Comparison of ENCODE assay signal across 16 mouse cellular contexts in the genomic region with DNA sequence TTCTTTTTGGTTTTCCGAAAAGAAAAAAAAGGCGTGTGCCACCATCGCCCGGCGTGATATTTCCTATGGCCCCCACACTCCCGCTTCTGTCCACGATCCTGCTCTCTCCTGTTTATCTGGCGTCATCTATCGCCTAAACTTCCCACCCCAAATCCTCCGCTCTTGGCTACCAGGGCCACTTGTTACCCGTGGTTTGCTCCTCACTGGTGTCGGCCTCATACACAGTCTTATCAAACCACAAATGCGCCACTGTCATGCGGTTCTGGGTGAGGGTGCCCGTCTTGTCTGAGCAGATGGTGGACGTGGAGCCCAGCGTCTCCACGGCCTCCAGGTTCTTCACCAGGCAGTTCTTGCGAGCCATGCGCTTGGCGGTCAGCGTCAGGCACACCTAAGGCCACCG. TPM values are rescaled to one million over a fixed set of nuclear protein-coding genes. Genes with fewer than 3 reads are reported as not detected.
DNase-seq lines count a peak whose midpoint lies in the region; ATAC-seq and TF ChIP-seq lines count a peak whose summit lies in the region.
"Not testable (repeated sequence)": the region's sequence is repeated elsewhere in the genome, so short reads cannot be mapped to it uniquely, and the experiment has no call there.
"Had no signal": no experiment of that assay in that cellular context is flagged by ENCODE, and none has a peak within 500 bp of the region (broad histone marks: within the 10 kb centered on the region; RNA-seq: fewer than 3 reads in every experiment).

No protein-coding gene starts in this region.

- TF ChIP-seq EP300 in heart, postnatal 0 days (IDR thresholded peaks at IDR 0.05; ENCODE audit: low read depth): not testable (repeated sequence)

- not testable (repeated sequence) for H3K4me3 ChIP-seq in embryonic facial prominence, embryonic 12.5 days; heart, postnatal 0 days (ENCODE audit: low read depth, low read length); intestine, embryonic 14.5 days (ENCODE audit: low read depth, low read length); liver, embryonic 11.5 days (ENCODE audit: low read depth, low read length); neural tube, embryonic 13.5 days
- H3K4me3 ChIP-seq in lung, embryonic 16.5 days (ENCODE audit: low read length): 0 out of 2 replicates have a peak overlapping the region, but pooled peaks have one; percentile 4

- H3K4me2 ChIP-seq in embryonic facial prominence, embryonic 12.5 days (replicated peaks): peak overlapping the region; percentile 18
- peak overlapping the region; percentile 37; the same call in 1 of the 2 replicates for H3K4me2 ChIP-seq in heart, postnatal 0 days (ENCODE audit: low read depth, low read length)
- H3K4me2 ChIP-seq in intestine, embryonic 14.5 days (ENCODE audit: low read length): peak overlapping the region; percentile 15; the same call in 1 of the 2 replicates
- peak overlapping the region; percentile 21 for H3K4me2 ChIP-seq in liver, embryonic 11.5 days
- peak overlapping the region; percentile 25 for H3K4me2 ChIP-seq in lung, embryonic 16.5 days (ENCODE audit: low read depth, low read length)
- H3K4me2 ChIP-seq in neural tube, embryonic 13.5 days: peak overlapping the region; percentile 15; the same call in 1 of the 2 replicates

- WGBS in embryonic facial prominence, embryonic 12.5 days: 41% methylated on average over 23 of the region's 23 CpGs
- 48% methylated on average over 23 of the region's 23 CpGs for WGBS in heart, postnatal 0 days
- WGBS in intestine, embryonic 14.5 days: 37% methylated on average over 23 of the region's 23 CpGs
- 27% methylated on average over 23 of the region's 23 CpGs for WGBS in liver, embryonic 11.5 days
- 25% methylated on average over 23 of the region's 23 CpGs for WGBS in lung, embryonic 16.5 days
- WGBS in neural tube, embryonic 13.5 days: 43% methylated on average over 23 of the region's 23 CpGs

- not testable (repeated sequence) for H3K36me3 ChIP-seq in embryonic facial prominence, embryonic 12.5 days; heart, postnatal 0 days (replicated peaks; ENCODE audit: control insufficient read depth, insufficient read depth, low read length); intestine, embryonic 14.5 days (ENCODE audit: control insufficient read depth, insufficient read depth, low read length); liver, embryonic 11.5 days (ENCODE audit: control insufficient read depth, insufficient read depth, low read length); lung, embryonic 16.5 days (ENCODE audit: control insufficient read depth, insufficient read depth, low read length); neural tube, embryonic 13.5 days

- H3K27me3 ChIP-seq in embryonic facial prominence, embryonic 12.5 days: peaks cover 20% of the 10 kb centered on the region
- not testable (repeated sequence) for H3K27me3 ChIP-seq in heart, postnatal 0 days (ENCODE audit: control insufficient read depth, insufficient read depth, low read length)
- peaks cover 26% of the 10 kb centered on the region for H3K27me3 ChIP-seq in intestine, embryonic 14.5 days (replicated peaks; ENCODE audit: control insufficient read depth, insufficient read depth, low read length)
- peaks cover 18% of the 10 kb centered on the region for H3K27me3 ChIP-seq in liver, embryonic 11.5 days (replicated peaks; ENCODE audit: control insufficient read depth, insufficient read depth, low read length)
- H3K27me3 ChIP-seq in lung, embryonic 16.5 days (ENCODE audit: control insufficient read depth, insufficient read depth, low read depth, low read length): peaks cover 11% of the 10 kb centered on the region
- peaks cover 16% of the 10 kb centered on the region for H3K27me3 ChIP-seq in neural tube, embryonic 13.5 days

- H3K9ac ChIP-seq in embryonic facial prominence, embryonic 12.5 days; heart, postnatal 0 days (replicated peaks; ENCODE audit: low read depth, low read length); intestine, embryonic 14.5 days (ENCODE audit: low read length); liver, embryonic 11.5 days (ENCODE audit: low read depth, low read length); lung, embryonic 16.5 days (ENCODE audit: low read length); neural tube, embryonic 13.5 days: not testable (repeated sequence)

- H3K4me1 ChIP-seq in embryonic facial prominence, embryonic 12.5 days; intestine, embryonic 14.5 days (replicated peaks; ENCODE audit: control insufficient read depth, insufficient read depth, low read length); liver, embryonic 11.5 days (replicated peaks; ENCODE audit: control insufficient read depth, insufficient read depth, low read length); lung, embryonic 16.5 days (replicated peaks; ENCODE audit: control insufficient read depth, insufficient read depth, low read length): not testable (repeated sequence)
- peaks cover 15% of the 10 kb centered on the region for H3K4me1 ChIP-seq in heart, postnatal 0 days (ENCODE audit: control insufficient read depth, insufficient read depth)
- H3K4me1 ChIP-seq in neural tube, embryonic 13.5 days (replicated peaks): peaks cover 18% of the 10 kb centered on the region

- H3K9me3 ChIP-seq in embryonic facial prominence, embryonic 12.5 days; heart, postnatal 0 days (replicated peaks; ENCODE audit: control insufficient read depth, low read length); intestine, embryonic 14.5 days (ENCODE audit: control insufficient read depth, low read length); liver, embryonic 11.5 days (ENCODE audit: control insufficient read depth, low read length); lung, embryonic 16.5 days (ENCODE audit: control insufficient read depth, low read length); neural tube, embryonic 13.5 days: not testable (repeated sequence)

- not testable (repeated sequence) for H3K27ac ChIP-seq in embryonic facial prominence, embryonic 12.5 days; heart, postnatal 0 days (ENCODE audit: low read depth); intestine, embryonic 14.5 days (ENCODE audit: low read depth); liver, embryonic 11.5 days (ENCODE audit: low read depth, low read length); lung, embryonic 16.5 days (ENCODE audit: low read length); neural tube, embryonic 13.5 days (replicated peaks)

- not testable (repeated sequence) for TF ChIP-seq CTCF in heart, postnatal 0 days (IDR thresholded peaks at IDR 0.05; ENCODE audit: low read depth)

- ATAC-seq in embryonic facial prominence, embryonic 12.5 days (ENCODE audit: insufficient number of reproducible peaks, insufficient read depth, low FRiP score, low TSS enrichment); heart, postnatal 0 days (ENCODE audit: insufficient read depth, low read depth); intestine, embryonic 14.5 days (replicated peaks; ENCODE audit: low FRiP score, low TSS enrichment, low read depth); liver, embryonic 11.5 days (replicated peaks; ENCODE audit: low FRiP score); lung, embryonic 16.5 days (ENCODE audit: low read depth); neural tube, embryonic 13.5 days (ENCODE audit: low read depth): not testable (repeated sequence)
- ATAC-seq in granulocyte monocyte progenitor cell, adult 5-6 weeks (replicated peaks; ENCODE audit: poor library complexity, severe bottlenecking): 0 out of 2 replicates have a peak, but pooled peaks have one; percentile 9

- DNase-seq in heart, postnatal 0 days (ENCODE audit: low spot score); intestine, embryonic 14.5 days (ENCODE audit: low spot score); liver, embryonic 11.5 days (ENCODE audit: low spot score): not testable (repeated sequence)

RNA-seq across cellular contexts. Expression of gene Atp1a4, which starts 13.6 kb away (rescaled TPM):
- not detected in 2 replicates for polyA plus RNA-seq in embryonic facial prominence, embryonic 12.5 days (2016; fragmentation: Nextera tagmentation; extraction: Ambion mirVana)
- total RNA-seq in granulocyte monocyte progenitor cell, adult 5-6 weeks (2014; fragmentation: Nextera tagmentation): not detected in 2 replicates
- not detected in 2 replicates for total RNA-seq in granulocyte monocyte progenitor cell, adult 5-6 weeks (2017)
- not detected in 2 replicates for total RNA-seq in heart, postnatal 0 days (2014; rRNA removed; ENCODE audit: low replicate concordance)
- polyA plus RNA-seq in heart, postnatal 0 days (2015; fragmentation: Nextera tagmentation; extraction: Ambion mirVana): 0.07 TPM in 2 replicates
- not detected in 2 replicates for polyA plus RNA-seq in intestine, embryonic 14.5 days (2014; fragmentation: Nextera tagmentation; extraction: Ambion mirVana)
- not detected in 2 replicates for polyA plus RNA-seq in liver, embryonic 11.5 days (2014; fragmentation: Nextera tagmentation; extraction: Ambion mirVana)
- not detected in 2 replicates for polyA plus RNA-seq in lung, embryonic 16.5 days (2015; fragmentation: Nextera tagmentation; extraction: Ambion mirVana)
- not detected in 2 replicates for polyA plus RNA-seq in neural tube, embryonic 13.5 days (2015; fragmentation: Nextera tagmentation; extraction: Ambion mirVana)
- total RNA-seq: forebrain, postnatal 0 days; heart, postnatal 25 days; layer of hippocampus, adult 18-20 months; layer of hippocampus, postnatal 36 days; left cerebral cortex, postnatal 25 days had no signal
- polyA plus RNA-seq: forebrain, postnatal 0 days; intestine, embryonic 16.5 days; kidney, postnatal 0 days; macrophage; midbrain, embryonic 16.5 days had no signal

RNA-seq across cellular contexts. Expression of gene Igsf8, which starts 16.8 kb away (rescaled TPM):
- 45.4 and 45.8 TPM in 2 replicates for polyA plus RNA-seq in embryonic facial prominence, embryonic 12.5 days (2016; fragmentation: Nextera tagmentation; extraction: Ambion mirVana)
- total RNA-seq in granulocyte monocyte progenitor cell, adult 5-6 weeks (2014; fragmentation: Nextera tagmentation): 53.7 and 58.4 TPM in 2 replicates
- total RNA-seq in granulocyte monocyte progenitor cell, adult 5-6 weeks (2017): 24.8 and 25.0 TPM in 2 replicates
- 22.1 and 30.8 TPM in 2 replicates for total RNA-seq in heart, postnatal 0 days (2014; rRNA removed; ENCODE audit: low replicate concordance)
- 11.4 and 12.6 TPM in 2 replicates for polyA plus RNA-seq in heart, postnatal 0 days (2015; fragmentation: Nextera tagmentation; extraction: Ambion mirVana)
- polyA plus RNA-seq in intestine, embryonic 14.5 days (2014; fragmentation: Nextera tagmentation; extraction: Ambion mirVana): 47.6 and 48.5 TPM in 2 replicates
- 32.9 and 33.9 TPM in 2 replicates for polyA plus RNA-seq in liver, embryonic 11.5 days (2014; fragmentation: Nextera tagmentation; extraction: Ambion mirVana)
- 42.5 and 46.0 TPM in 2 replicates for polyA plus RNA-seq in lung, embryonic 16.5 days (2015; fragmentation: Nextera tagmentation; extraction: Ambion mirVana)
- 116 and 126 TPM in 2 replicates for polyA plus RNA-seq in neural tube, embryonic 13.5 days (2015; fragmentation: Nextera tagmentation; extraction: Ambion mirVana)

RNA-seq across cellular contexts. Expression of gene Casq1, which starts 25.0 kb away (rescaled TPM):
- polyA plus RNA-seq in embryonic facial prominence, embryonic 12.5 days (2016; fragmentation: Nextera tagmentation; extraction: Ambion mirVana): 3.3 and 3.6 TPM in 2 replicates
- not detected in 2 replicates for total RNA-seq in granulocyte monocyte progenitor cell, adult 5-6 weeks (2014; fragmentation: Nextera tagmentation)
- not detected in 2 replicates for total RNA-seq in granulocyte monocyte progenitor cell, adult 5-6 weeks (2017)
- total RNA-seq in heart, postnatal 0 days (2014; rRNA removed; ENCODE audit: low replicate concordance): 61.2 and 68.0 TPM in 2 replicates
- 60.3 and 65.0 TPM in 2 replicates for polyA plus RNA-seq in heart, postnatal 0 days (2015; fragmentation: Nextera tagmentation; extraction: Ambion mirVana)
- polyA plus RNA-seq in intestine, embryonic 14.5 days (2014; fragmentation: Nextera tagmentation; extraction: Ambion mirVana): 19.1 and 20.4 TPM in 2 replicates
- 2.2 and 4.1 TPM in 2 replicates for polyA plus RNA-seq in liver, embryonic 11.5 days (2014; fragmentation: Nextera tagmentation; extraction: Ambion mirVana)
- 7.9 and 15.3 TPM in 2 replicates for polyA plus RNA-seq in lung, embryonic 16.5 days (2015; fragmentation: Nextera tagmentation; extraction: Ambion mirVana)
- polyA plus RNA-seq in neural tube, embryonic 13.5 days (2015; fragmentation: Nextera tagmentation; extraction: Ambion mirVana): 2.3 and 2.6 TPM in 2 replicates
- polyA plus RNA-seq: macrophage had no signal

RNA-seq across cellular contexts. Expression of gene Pea15a, which starts 38.0 kb away (rescaled TPM):
- polyA plus RNA-seq in embryonic facial prominence, embryonic 12.5 days (2016; fragmentation: Nextera tagmentation; extraction: Ambion mirVana): 118 TPM in 2 replicates
- total RNA-seq in granulocyte monocyte progenitor cell, adult 5-6 weeks (2014; fragmentation: Nextera tagmentation): 3.5 and 6.0 TPM in 2 replicates
- total RNA-seq in granulocyte monocyte progenitor cell, adult 5-6 weeks (2017): 1.2 and 1.7 TPM in 2 replicates
- total RNA-seq in heart, postnatal 0 days (2014; rRNA removed; ENCODE audit: low replicate concordance): 78.3 and 105 TPM in 2 replicates
- polyA plus RNA-seq in heart, postnatal 0 days (2015; fragmentation: Nextera tagmentation; extraction: Ambion mirVana): 99.2 and 99.3 TPM in 2 replicates
- polyA plus RNA-seq in intestine, embryonic 14.5 days (2014; fragmentation: Nextera tagmentation; extraction: Ambion mirVana): 87.4 and 93.1 TPM in 2 replicates
- 43.4 and 44.8 TPM in 2 replicates for polyA plus RNA-seq in liver, embryonic 11.5 days (2014; fragmentation: Nextera tagmentation; extraction: Ambion mirVana)
- 139 and 147 TPM in 2 replicates for polyA plus RNA-seq in lung, embryonic 16.5 days (2015; fragmentation: Nextera tagmentation; extraction: Ambion mirVana)
- 355 and 388 TPM in 2 replicates for polyA plus RNA-seq in neural tube, embryonic 13.5 days (2015; fragmentation: Nextera tagmentation; extraction: Ambion mirVana)

RNA-seq across cellular contexts. Expression of gene Atp1a2, which starts 53.2 kb away (rescaled TPM):
- 4.5 and 4.7 TPM in 2 replicates for polyA plus RNA-seq in embryonic facial prominence, embryonic 12.5 days (2016; fragmentation: Nextera tagmentation; extraction: Ambion mirVana)
- total RNA-seq in granulocyte monocyte progenitor cell, adult 5-6 weeks (2014; fragmentation: Nextera tagmentation): not detected in 2 replicates
- total RNA-seq in granulocyte monocyte progenitor cell, adult 5-6 weeks (2017): not detected in 2 replicates
- 130 and 131 TPM in 2 replicates for total RNA-seq in heart, postnatal 0 days (2014; rRNA removed; ENCODE audit: low replicate concordance)
- 27.1 and 29.0 TPM in 2 replicates for polyA plus RNA-seq in heart, postnatal 0 days (2015; fragmentation: Nextera tagmentation; extraction: Ambion mirVana)
- 1.6 and 1.7 TPM in 2 replicates for polyA plus RNA-seq in intestine, embryonic 14.5 days (2014; fragmentation: Nextera tagmentation; extraction: Ambion mirVana)
- polyA plus RNA-seq in liver, embryonic 11.5 days (2014; fragmentation: Nextera tagmentation; extraction: Ambion mirVana): 0.16 and 0.22 TPM in 2 replicates
- polyA plus RNA-seq in lung, embryonic 16.5 days (2015; fragmentation: Nextera tagmentation; extraction: Ambion mirVana): 6.2 and 6.7 TPM in 2 replicates
- 38.6 and 40.0 TPM in 2 replicates for polyA plus RNA-seq in neural tube, embryonic 13.5 days (2015; fragmentation: Nextera tagmentation; extraction: Ambion mirVana)
- polyA plus RNA-seq: macrophage had no signal
